25 mouse cellular contexts compared by ENCODE assay signal in genomic region chr19:24342786-24343185, GRCm38 (mm10).
DNase-seq lines count a peak whose midpoint lies in the region; ATAC-seq and TF ChIP-seq lines count a peak whose summit lies in the region.
"Had no signal": no experiment of that assay in that cellular context is flagged by ENCODE, and none has a peak within 500 bp of the region (broad histone marks: within the 10 kb centered on the region; RNA-seq: fewer than 3 reads in every experiment).

No protein-coding gene starts in this region.

- peak overlapping the region; percentile 70; the same call in 1 of the 2 replicates for H3K27ac ChIP-seq in heart, embryonic 10.5 days
- peak overlapping the region; percentile 38; the same call in 1 of the 2 replicates for H3K27ac ChIP-seq in lung, embryonic 15.5 days
- H3K27ac ChIP-seq in intestine, embryonic 16.5 days (ENCODE audit: low read length): no peak overlapping the region
- H3K27ac ChIP-seq: embryonic facial prominence, embryonic 12.5 days; forebrain, embryonic 12.5 days; gastrocnemius, adult 2 months; hindbrain, postnatal 0 days; limb, embryonic 12.5 days; midbrain, embryonic 13.5 days had no signal

- H3K4me2 ChIP-seq in lung, embryonic 15.5 days: no peak overlapping the region
- no peak overlapping the region for H3K4me2 ChIP-seq in intestine, embryonic 16.5 days (ENCODE audit: low read depth, low read length)
- H3K4me2 ChIP-seq: embryonic facial prominence, embryonic 12.5 days; forebrain, embryonic 12.5 days; limb, embryonic 12.5 days; liver, embryonic 11.5 days; midbrain, embryonic 13.5 days had no signal

- no peak for TF ChIP-seq CTCF in lung, adult 2 months (IDR thresholded peaks at IDR 0.05; ENCODE audit: insufficient read depth, low read length)

- peaks cover 4% of the 10 kb centered on the region; the same call in 1 of the 2 replicates for H3K36me3 ChIP-seq in heart, embryonic 10.5 days
- H3K36me3 ChIP-seq in lung, embryonic 15.5 days: no peaks in the 10 kb centered on the region
- no peaks in the 10 kb centered on the region for H3K36me3 ChIP-seq in intestine, embryonic 16.5 days (ENCODE audit: control insufficient read depth, insufficient read depth, low read length)
- H3K36me3 ChIP-seq: embryonic facial prominence, embryonic 12.5 days; forebrain, embryonic 12.5 days; limb, embryonic 12.5 days; midbrain, embryonic 13.5 days had no signal

- no peaks in the 10 kb centered on the region for H3K27me3 ChIP-seq in heart, embryonic 10.5 days (ENCODE audit: insufficient read depth, poor library complexity, severe bottlenecking)
- H3K27me3 ChIP-seq in lung, embryonic 15.5 days: no peaks in the 10 kb centered on the region
- H3K27me3 ChIP-seq in intestine, embryonic 16.5 days (replicated peaks; ENCODE audit: control insufficient read depth, insufficient read depth, low read length): no peaks in the 10 kb centered on the region
- H3K27me3 ChIP-seq: CH12.LX; embryonic facial prominence, embryonic 12.5 days; forebrain, embryonic 12.5 days; limb, embryonic 12.5 days; megakaryocyte, embryonic 14.5 days; midbrain, embryonic 13.5 days had no signal

- no peak overlapping the region for H3K4me3 ChIP-seq in heart, embryonic 10.5 days
- no peak overlapping the region for H3K4me3 ChIP-seq in lung, embryonic 15.5 days
- no peak overlapping the region for H3K4me3 ChIP-seq in lung, adult 2 months (replicated peaks; ENCODE audit: extremely low read depth, low read depth, low read length)
- H3K4me3 ChIP-seq in intestine, embryonic 16.5 days (ENCODE audit: low read length): no peak overlapping the region
- H3K4me3 ChIP-seq: embryonic facial prominence, embryonic 12.5 days; forebrain, embryonic 12.5 days; gastrocnemius, adult 2 months; limb, embryonic 12.5 days; megakaryocyte, embryonic 14.5 days; midbrain, embryonic 13.5 days had no signal

- no peak for DNase-seq in heart, embryonic 10.5 days (ENCODE audit: low spot score)
- no peak for DNase-seq in heart, adult 8-10 months (ENCODE audit: low spot score)
- DNase-seq in lung, adult 2 months: no peak
- DNase-seq in NIH3T3 (ENCODE audit: low read depth): peak; percentile 41
- DNase-seq in urinary bladder, postnatal 14 days (ENCODE audit: low spot score): no peak
- DNase-seq: adrenal gland, adult 2 months; B cell, adult 2 months; cerebellum, adult 11-12 months; cerebellum, postnatal 10 days; gastrocnemius, adult 2 months; kidney, adult 18-20 months; kidney, postnatal 4 days; liver, postnatal 0 days; right cerebral cortex, postnatal 14 days had no signal

- no peaks in the 10 kb centered on the region for H3K9me3 ChIP-seq in heart, embryonic 10.5 days
- H3K9me3 ChIP-seq in lung, embryonic 15.5 days: no peaks in the 10 kb centered on the region
- no peaks in the 10 kb centered on the region for H3K9me3 ChIP-seq in intestine, embryonic 16.5 days (ENCODE audit: control insufficient read depth, low read length)
- H3K9me3 ChIP-seq: embryonic facial prominence, embryonic 12.5 days; forebrain, embryonic 12.5 days; G1E; limb, embryonic 12.5 days; midbrain, embryonic 13.5 days had no signal

- no peak for TF ChIP-seq POLR2A in lung, adult 2 months (IDR thresholded peaks at IDR 0.05; ENCODE audit: borderline replicate concordance, extremely low read depth, low read depth, low read length)

- 45% methylated on average over 5 of the region's 5 CpGs for WGBS in heart, embryonic 10.5 days
- WGBS in lung, embryonic 15.5 days: 22% methylated on average over 5 of the region's 5 CpGs
- whole genome bisulfite sequencing in lung, adult 2 months: 43% methylated on average over 5 of the region's 5 CpGs
- 29% methylated on average over 5 of the region's 5 CpGs for WGBS in intestine, embryonic 16.5 days

- ATAC-seq in lung, embryonic 15.5 days (ENCODE audit: borderline replicate concordance, extremely low read depth, low FRiP score, low TSS enrichment): no peak
- ATAC-seq in intestine, embryonic 16.5 days: peak; percentile 40; the same call in 1 of the 2 replicates
- ATAC-seq: hindbrain, postnatal 0 days; liver, postnatal 0 days; midbrain, embryonic 13.5 days had no signal

- H3K4me1 ChIP-seq in heart, embryonic 10.5 days: peaks cover 14% of the 10 kb centered on the region
- 0 out of 2 replicates have a peak, but pooled peaks cover 3% of the 10 kb centered on the region for H3K4me1 ChIP-seq in lung, embryonic 15.5 days
- no peaks in the 10 kb centered on the region for H3K4me1 ChIP-seq in lung, adult 2 months (ENCODE audit: control insufficient read depth, insufficient read depth, low read length)
- H3K4me1 ChIP-seq in intestine, embryonic 16.5 days (ENCODE audit: control insufficient read depth, insufficient read depth, low read length): 0 out of 2 replicates have a peak, but pooled peaks cover 4% of the 10 kb centered on the region
- H3K4me1 ChIP-seq: embryonic facial prominence, embryonic 12.5 days; forebrain, embryonic 12.5 days; limb, embryonic 12.5 days; midbrain, embryonic 13.5 days had no signal

- no peak overlapping the region for H3K9ac ChIP-seq in lung, embryonic 15.5 days
- H3K9ac ChIP-seq in intestine, embryonic 16.5 days (ENCODE audit: low read depth, low read length): no peak overlapping the region
- H3K9ac ChIP-seq: embryonic facial prominence, embryonic 12.5 days; forebrain, embryonic 12.5 days; limb, embryonic 12.5 days; liver, postnatal 0 days; midbrain, embryonic 13.5 days had no signal
